Mouse (Mus musculus): Measurements from ENCODE around the gene Ankar. TPM values are rescaled to one million over a fixed set of nuclear protein-coding genes. Genes with fewer than 3 reads are reported as not detected.
A peak's percentile ranks its signal among the peaks of the same experiment; 100 is the strongest.

Ankar gene
- polyA plus RNA-seq, 1 experiment from 2014 or later: not detected

DNA sequence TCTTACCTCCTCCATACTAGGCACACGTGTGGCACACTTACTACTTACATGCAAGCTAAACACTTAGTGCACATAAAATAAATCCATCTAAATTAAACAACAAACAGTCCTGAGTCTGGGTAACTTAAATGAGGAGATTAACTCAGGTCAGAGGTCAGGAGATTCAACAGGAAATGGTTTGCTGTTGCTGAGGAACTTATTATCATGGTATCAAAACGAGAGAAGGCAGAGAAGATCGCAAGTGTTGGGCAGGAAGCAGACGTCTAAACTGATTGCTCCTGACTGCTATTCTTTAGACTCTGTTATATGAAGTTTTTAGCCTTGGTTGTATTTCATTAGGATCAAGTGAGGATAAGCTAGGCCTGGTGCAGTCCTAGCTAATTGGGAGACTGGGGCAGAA, 7.1 kb upstream of the Ankar start:
- Histone ChIP-seq H3K27ac (no peak overlapping the region), H3K4me2 (replicated peaks) (no peak overlapping the region), H3K9me3 (no peaks in the 10 kb centered on the region), H3K4me3 (replicated peaks) (no peak overlapping the region), H3K36me3 (no peaks in the 10 kb centered on the region), H3K4me1 (replicated peaks) (peaks cover 7% of the 10 kb centered on the region), H3K9ac (replicated peaks) (no peak overlapping the region), H3K27me3 (no peaks in the 10 kb centered on the region)
- WGBS: 71% methylated on average over 4 of the region's 4 CpGs
- ATAC-seq: no peak

DNA sequence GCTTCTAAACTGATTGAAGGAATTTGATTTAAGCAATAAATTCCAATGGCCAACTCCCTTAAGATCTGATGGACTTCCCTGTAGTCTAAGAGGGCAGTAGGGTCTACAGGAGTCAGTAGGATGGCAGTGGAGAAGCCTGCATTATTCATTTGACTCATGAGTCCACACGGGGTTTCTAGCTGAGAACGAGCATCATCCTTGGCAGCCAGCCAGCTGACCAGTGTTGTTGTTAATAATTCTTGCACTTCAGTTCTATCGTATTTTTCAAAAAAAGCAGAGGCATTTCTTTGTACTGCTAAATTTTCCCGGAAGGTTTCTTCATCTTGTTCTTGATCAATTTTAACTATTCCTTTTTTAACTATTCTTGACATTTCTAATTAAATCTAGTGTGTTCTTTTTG, 1.7 kb downstream of the Ankar start:
- Histone ChIP-seq H3K4me3 (replicated peaks) (no peak overlapping the region), H3K4me2 (replicated peaks) (no peak overlapping the region), H3K4me1 (replicated peaks) (no peaks in the 10 kb centered on the region), H3K27ac (no peak overlapping the region), H3K36me3 (no peaks in the 10 kb centered on the region), H3K9me3 (no peaks in the 10 kb centered on the region), H3K9ac (replicated peaks) (no peak overlapping the region), H3K27me3 (no peaks in the 10 kb centered on the region)
- no peak for ATAC-seq
- 64% methylated on average over 4 of the region's 4 CpGs for WGBS

DNA sequence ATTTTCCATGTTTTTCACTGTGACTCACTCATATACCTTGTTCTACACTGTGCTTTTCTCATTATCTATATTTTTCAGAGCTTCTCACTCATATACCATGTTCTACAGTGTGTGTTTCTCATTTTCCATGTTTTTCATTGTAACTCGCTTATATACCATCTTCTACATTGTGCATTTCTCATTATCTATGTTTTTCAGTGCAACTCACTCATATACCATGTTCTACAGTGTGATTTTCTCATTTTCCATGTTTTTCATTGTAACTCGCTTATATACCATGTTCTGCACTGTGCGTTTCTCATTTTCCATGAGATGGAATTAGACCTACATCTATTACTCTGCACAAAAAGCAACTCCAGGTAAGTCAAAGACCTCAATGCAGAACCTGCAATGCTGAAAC, 4.1 kb downstream of the Ankar start:
- Histone ChIP-seq H3K36me3 (no peaks in the 10 kb centered on the region), H3K27ac (no peak overlapping the region)
- ATAC-seq: no peak

DNA sequence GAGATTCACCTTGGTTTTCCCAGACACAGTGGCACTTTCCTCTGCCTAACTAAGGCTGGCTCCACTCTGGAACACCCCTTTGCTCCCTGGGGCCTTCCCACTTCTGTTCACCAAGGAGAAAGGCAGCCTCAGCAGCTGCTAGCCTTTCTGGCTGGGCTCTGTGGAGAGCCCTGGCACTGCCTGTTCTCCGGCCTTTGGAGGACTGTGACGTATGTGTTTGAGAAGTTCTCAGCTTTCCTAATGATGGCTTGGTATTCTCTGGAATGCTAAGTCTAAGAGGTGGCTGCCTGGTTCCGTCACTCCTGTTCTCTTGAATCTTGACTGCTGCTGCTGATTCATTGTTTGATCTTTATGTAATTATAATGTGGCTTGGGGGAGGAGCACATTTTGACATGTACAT, 27.3 kb downstream of the Ankar start:
- Histone ChIP-seq H3K9me3 (no peaks in the 10 kb centered on the region), H3K27me3 (no peaks in the 10 kb centered on the region), H3K9ac (replicated peaks) (no peak overlapping the region), H3K36me3 (no peaks in the 10 kb centered on the region), H3K27ac (no peak overlapping the region), H3K4me1 (replicated peaks) (no peaks in the 10 kb centered on the region), H3K4me2 (replicated peaks) (no peak overlapping the region), H3K4me3 (replicated peaks) (no peak overlapping the region)
- WGBS: 51% methylated on average over 3 of the region's 3 CpGs
- ATAC-seq: no peak

More for the DNA sequence above, 4.1 kb downstream of the Ankar start:
- 49% methylated on average over 3 of the region's 3 CpGs for WGBS
- Histone ChIP-seq H3K9me3 (no peaks in the 10 kb centered on the region), H3K4me2 (replicated peaks) (no peak overlapping the region), H3K4me3 (replicated peaks) (no peak overlapping the region), H3K4me1 (replicated peaks) (no peaks in the 10 kb centered on the region), H3K9ac (replicated peaks) (no peak overlapping the region), H3K27me3 (no peaks in the 10 kb centered on the region)

DNA sequence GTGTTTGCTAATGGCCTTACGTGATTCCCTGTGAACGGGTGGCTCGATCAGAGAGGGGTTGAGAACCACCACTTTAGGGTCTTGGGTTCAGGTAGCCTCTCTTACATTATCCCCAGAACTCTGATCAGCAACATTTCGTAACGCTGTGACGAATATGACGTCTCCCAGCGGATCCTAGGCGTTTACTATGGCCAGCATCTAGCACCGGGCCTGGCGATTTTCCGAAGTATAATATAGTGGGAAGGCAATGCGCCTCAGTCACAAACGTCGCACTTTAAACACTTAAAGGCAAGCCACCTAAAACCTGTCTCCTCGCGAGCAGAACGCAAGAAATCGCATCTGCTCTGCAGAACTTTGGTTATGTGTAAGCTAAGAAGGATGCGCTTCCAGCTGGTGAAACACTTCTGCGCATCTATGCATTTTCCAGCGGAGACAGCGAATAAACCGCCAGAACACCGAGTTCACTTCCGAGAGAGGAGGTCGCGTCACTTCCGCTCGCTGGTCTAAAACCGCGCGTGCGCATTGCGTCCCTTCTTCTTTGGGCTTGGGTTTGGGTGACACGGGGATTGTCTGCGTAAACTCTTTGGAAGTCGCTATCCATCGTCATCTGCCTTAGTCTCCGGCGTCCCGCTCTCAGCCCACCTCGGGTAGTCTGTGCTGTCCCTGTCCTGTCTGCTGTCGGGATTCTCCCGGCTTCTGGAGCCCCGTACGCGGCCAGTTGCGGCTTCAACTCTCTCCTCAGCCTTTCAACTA, 59.5 kb downstream of the Ankar start:
- peak overlapping the region; percentile 34 for H3K4me3 ChIP-seq (replicated peaks)
- H3K9me3 ChIP-seq: no peaks in the 10 kb centered on the region
- no peaks in the 10 kb centered on the region for H3K36me3 ChIP-seq
- no peak overlapping the region for H3K9ac ChIP-seq (replicated peaks)
- peak; percentile 89 for ATAC-seq
- peak overlapping the region; percentile 54 for H3K4me2 ChIP-seq (replicated peaks)
- H3K27ac ChIP-seq: no peak overlapping the region; the same call in 1 of the 2 replicates
- 42% methylated on average over 49 of the region's 49 CpGs for WGBS
- no peaks in the 10 kb centered on the region for H3K27me3 ChIP-seq
- no peaks in the 10 kb centered on the region for H3K4me1 ChIP-seq (replicated peaks)

DNA sequence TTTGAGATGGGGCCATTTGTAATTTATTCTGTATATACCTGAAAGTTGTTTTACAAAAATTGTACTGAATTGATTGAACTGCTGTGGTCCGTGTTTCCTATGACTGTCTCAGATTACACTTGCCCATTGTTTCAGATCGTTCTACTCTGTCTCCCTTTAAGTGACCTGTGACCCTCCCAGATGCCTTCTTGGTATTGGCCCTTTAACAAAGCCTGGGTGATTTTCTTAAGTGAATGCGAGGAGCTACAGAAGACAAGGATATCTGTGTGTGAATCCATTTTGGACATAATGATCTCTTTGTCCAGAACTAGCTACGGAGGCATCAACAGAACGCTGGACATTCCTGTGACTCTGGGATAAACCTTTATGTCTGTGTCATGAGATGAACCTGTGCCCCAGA, 65.2 kb downstream of the Ankar start:
- no peak for ATAC-seq
- Histone ChIP-seq H3K27me3 (no peaks in the 10 kb centered on the region), H3K36me3 (peaks cover 38% of the 10 kb centered on the region), H3K9ac (replicated peaks) (no peak overlapping the region), H3K27ac (no peak overlapping the region), H3K9me3 (no peaks in the 10 kb centered on the region), H3K4me3 (replicated peaks) (no peak overlapping the region), H3K4me1 (replicated peaks) (no peaks in the 10 kb centered on the region), H3K4me2 (replicated peaks) (no peak overlapping the region)
- 22% methylated on average over 5 of the region's 5 CpGs for WGBS

DNA sequence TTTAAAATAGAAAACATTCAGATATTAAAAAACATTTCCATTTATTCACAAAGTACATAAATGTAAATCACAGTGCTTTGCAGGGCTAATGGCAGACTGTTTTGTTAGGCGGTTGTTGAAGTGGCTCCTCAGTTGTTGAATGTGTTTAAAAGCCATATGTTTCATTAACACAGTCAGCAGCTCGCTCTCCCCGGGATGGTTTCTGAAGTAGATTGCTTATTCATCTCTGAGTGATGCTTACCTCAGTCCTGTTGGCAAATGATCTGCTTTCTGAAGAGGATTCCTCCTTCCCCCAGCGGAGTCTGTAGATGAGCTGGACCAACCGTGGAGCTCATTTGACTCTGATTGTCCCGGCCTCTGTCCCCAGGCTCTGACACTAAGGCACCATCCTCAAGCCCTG, 88.2 kb downstream of the Ankar start:
- H3K4me3 ChIP-seq (replicated peaks): no peak overlapping the region
- H3K9me3 ChIP-seq: no peaks in the 10 kb centered on the region
- H3K9ac ChIP-seq (replicated peaks): no peak overlapping the region
- H3K4me2 ChIP-seq (replicated peaks): no peak overlapping the region
- no peak overlapping the region for H3K27ac ChIP-seq
- ATAC-seq: no peak
- H3K36me3 ChIP-seq: peaks cover 89% of the 10 kb centered on the region
- WGBS: 91% methylated on average over 6 of the region's 6 CpGs
- no peaks in the 10 kb centered on the region for H3K27me3 ChIP-seq
- H3K4me1 ChIP-seq (replicated peaks): no peaks in the 10 kb centered on the region

DNA sequence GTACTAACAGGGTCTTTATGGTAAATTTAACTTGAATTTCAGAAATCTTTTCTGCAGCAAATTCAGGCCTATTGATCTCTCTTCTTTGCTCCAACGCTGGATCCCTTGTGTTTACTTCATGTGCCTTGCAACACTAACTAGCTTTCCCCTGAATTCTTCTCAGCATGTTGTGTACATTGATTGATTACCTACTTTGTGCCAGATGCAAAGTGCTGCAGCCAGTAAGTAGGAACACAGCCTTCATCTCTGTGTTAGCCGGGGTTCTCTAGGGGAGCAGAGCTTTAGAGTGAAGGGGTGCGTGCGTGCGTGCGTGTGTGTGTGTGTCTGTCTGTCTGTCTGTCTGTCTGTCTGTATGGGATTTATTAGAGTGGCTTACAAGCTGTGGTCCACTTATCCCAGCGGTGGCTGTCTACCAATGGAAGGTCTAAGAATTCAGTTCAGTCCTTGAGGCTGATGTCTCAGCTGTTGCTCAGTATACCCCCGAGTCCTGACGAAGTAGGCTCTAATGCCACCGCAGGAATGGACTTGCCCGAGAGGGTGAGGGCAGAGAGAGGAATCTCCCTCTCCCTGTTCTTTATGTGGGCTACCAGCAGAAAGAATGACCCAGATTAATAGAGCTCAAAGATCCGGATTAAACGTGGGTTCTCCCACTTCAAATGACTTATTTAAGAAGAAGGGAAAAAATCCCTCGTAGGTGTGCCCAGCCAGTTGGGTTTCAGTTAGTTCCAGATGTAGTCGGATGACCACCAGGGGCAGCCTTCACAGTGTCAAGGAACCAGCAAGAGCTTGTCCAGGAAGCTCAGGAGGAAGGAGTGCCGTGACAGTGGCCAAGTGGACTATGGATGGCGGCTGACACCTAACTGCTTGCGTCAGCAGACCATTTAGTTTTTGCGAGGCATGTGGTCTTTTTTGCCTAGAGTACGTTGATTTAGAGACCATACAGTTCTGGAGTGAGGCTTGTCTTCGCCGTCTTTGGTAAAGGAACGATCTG, 90.2 kb downstream of the Ankar start:
- H3K36me3 ChIP-seq: peaks cover 82% of the 10 kb centered on the region
- H3K4me3 ChIP-seq (replicated peaks): no peak overlapping the region
- H3K27ac ChIP-seq: no peak overlapping the region
- H3K27me3 ChIP-seq: no peaks in the 10 kb centered on the region
- no peaks in the 10 kb centered on the region for H3K4me1 ChIP-seq (replicated peaks)
- H3K9ac ChIP-seq (replicated peaks): no peak overlapping the region
- 91% methylated on average over 23 of the region's 23 CpGs for WGBS
- H3K9me3 ChIP-seq: no peaks in the 10 kb centered on the region
- no peak overlapping the region for H3K4me2 ChIP-seq (replicated peaks)
- ATAC-seq: no peak

DNA sequence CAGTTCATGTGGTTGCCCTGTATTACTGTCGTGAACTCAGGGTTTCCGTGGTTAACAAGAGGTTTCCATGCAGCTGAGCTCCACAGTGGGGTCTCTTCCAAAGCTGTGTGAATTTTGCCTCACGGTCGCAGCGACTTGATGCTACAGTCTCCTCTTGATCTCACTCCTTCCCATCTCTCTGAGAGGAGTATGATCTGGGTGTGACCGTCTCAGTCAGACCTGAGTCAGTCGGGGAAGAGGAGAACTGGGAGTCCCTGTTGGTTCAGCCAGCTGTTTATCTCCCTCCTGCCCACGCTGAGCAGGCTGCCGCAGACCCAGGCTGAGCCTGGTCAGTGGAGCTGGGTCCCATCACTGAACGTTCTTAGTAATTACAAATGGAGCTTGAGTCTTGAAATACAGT, 91.2 kb downstream of the Ankar start:
- Histone ChIP-seq H3K27ac (no peak overlapping the region), H3K36me3 (peaks cover 76% of the 10 kb centered on the region), H3K4me3 (replicated peaks) (no peak overlapping the region), H3K4me1 (replicated peaks) (no peaks in the 10 kb centered on the region), H3K9me3 (no peaks in the 10 kb centered on the region), H3K9ac (replicated peaks) (no peak overlapping the region), H3K4me2 (replicated peaks) (no peak overlapping the region), H3K27me3 (no peaks in the 10 kb centered on the region)
- 87% methylated on average over 10 of the region's 10 CpGs for WGBS
- ATAC-seq: no peak

DNA sequence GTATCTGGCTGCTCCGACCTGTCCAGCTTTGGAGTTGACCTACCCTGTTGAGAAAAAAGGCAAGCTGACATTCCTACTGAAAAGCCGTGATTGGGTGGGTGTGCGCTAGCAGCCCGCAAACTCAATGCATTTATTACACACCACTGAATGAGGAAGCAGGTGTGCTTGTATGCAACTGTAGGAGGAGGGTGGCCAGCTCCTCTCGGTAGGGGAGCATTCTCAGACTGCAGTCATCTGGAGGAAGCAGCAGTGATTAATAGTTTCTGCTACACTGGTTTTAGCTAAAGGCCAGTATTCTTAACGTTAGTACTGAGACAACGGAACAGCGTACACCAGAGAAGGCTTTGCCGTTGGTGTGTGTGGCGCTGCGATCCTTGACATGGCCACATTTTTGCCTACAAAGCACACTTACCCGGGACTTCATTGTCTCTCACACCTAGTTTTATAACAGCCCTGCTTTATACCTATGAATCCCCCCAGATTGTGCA, 94.1 kb downstream of the Ankar start:
- peaks cover 68% of the 10 kb centered on the region for H3K36me3 ChIP-seq
- H3K4me2 ChIP-seq (replicated peaks): no peak overlapping the region
- no peak for ATAC-seq
- no peaks in the 10 kb centered on the region for H3K9me3 ChIP-seq
- H3K27ac ChIP-seq: no peak overlapping the region
- H3K4me3 ChIP-seq (replicated peaks): no peak overlapping the region
- WGBS: 81% methylated on average over 12 of the region's 12 CpGs
- no peaks in the 10 kb centered on the region for H3K27me3 ChIP-seq
- no peaks in the 10 kb centered on the region for H3K4me1 ChIP-seq (replicated peaks)
- H3K9ac ChIP-seq (replicated peaks): no peak overlapping the region

DNA sequence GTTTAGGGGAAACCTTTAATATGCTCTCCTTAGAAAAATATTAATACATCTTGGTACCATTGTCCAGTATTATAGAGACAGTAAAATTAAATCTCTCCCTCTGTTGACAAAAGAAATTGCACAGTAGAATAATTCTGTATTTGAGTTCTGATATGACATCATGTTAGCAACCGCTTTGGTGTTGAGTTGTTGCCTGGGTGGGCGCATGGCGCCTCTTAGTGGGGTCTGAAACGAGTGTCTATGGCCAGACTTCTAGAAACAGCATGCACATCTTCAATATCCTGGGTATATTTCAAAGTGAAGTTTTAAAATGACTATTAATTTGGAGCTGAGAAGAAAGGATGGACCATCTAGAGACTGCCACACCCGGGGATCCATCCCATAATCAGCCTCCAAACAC, 97.6 kb downstream of the Ankar start:
- Histone ChIP-seq H3K4me1 (replicated peaks) (no peaks in the 10 kb centered on the region), H3K4me2 (replicated peaks) (no peak overlapping the region), H3K9ac (replicated peaks) (no peak overlapping the region), H3K4me3 (replicated peaks) (no peak overlapping the region), H3K27ac (no peak overlapping the region), H3K27me3 (no peaks in the 10 kb centered on the region), H3K36me3 (peaks cover 75% of the 10 kb centered on the region), H3K9me3 (no peaks in the 10 kb centered on the region)
- WGBS: 91% methylated on average over 5 of the region's 5 CpGs
- no peak for ATAC-seq

DNA sequence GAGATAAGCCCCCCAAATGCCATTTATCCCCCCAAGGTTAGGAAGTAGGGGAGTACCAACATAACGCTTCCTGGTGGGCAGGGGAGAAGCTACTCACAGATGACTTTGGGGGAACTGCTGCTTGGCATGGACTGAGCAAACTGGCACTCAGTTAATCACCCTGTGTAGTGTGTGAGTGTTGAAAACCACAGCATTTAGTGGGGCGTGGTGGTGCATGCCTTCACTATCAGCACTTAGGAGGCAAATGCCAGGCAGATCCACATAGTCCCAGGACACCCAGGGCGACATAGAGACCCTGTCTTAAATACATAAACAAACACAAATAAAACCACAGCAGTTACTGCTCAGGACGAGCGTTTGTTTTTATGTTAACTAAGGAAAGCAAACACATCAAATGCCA, 98.2 kb downstream of the Ankar start:
- Histone ChIP-seq H3K9me3 (no peaks in the 10 kb centered on the region), H3K9ac (replicated peaks) (no peak overlapping the region), H3K36me3 (peaks cover 75% of the 10 kb centered on the region), H3K4me2 (replicated peaks) (no peak overlapping the region), H3K4me1 (replicated peaks) (no peaks in the 10 kb centered on the region), H3K27me3 (no peaks in the 10 kb centered on the region), H3K27ac (no peak overlapping the region), H3K4me3 (replicated peaks) (no peak overlapping the region)
- WGBS: 89% methylated on average over 5 of the region's 5 CpGs
- ATAC-seq: no peak

Measured in midbrain, embryonic 13.5 days (tissue).